Mouse (Mus musculus): ENCODE data around the gene Lgi1. TPM values are rescaled to one million over a fixed set of nuclear protein-coding genes. Genes with fewer than 3 reads are reported as not detected.

Gene Lgi1
- polyA plus RNA-seq, 1 experiment, result 0.28 TPM

GRCm38 (mm10) chr19:38315099-38315498 lies 50.8 kb downstream of the Lgi1 start:
- no peak for DNase-seq
- 87% methylated on average over 7 of the region's 7 CpGs for WGBS
- Histone ChIP-seq H3K27me3 (replicated peaks; ENCODE audit: control insufficient read depth, insufficient read depth, low read length) (peaks cover 1% of the 10 kb centered on the region; the same call in 1 of the 2 replicates), H3K27ac (ENCODE audit: insufficient read depth, low read depth, low read length) (no peak overlapping the region), H3K4me3 (ENCODE audit: insufficient read depth, low read depth, low read length) (no peak overlapping the region), H3K4me1 (ENCODE audit: control insufficient read depth, insufficient read depth, low read length) (no peaks in the 10 kb centered on the region), H3K36me3 (ENCODE audit: control insufficient read depth, insufficient read depth, low read length) (no peaks in the 10 kb centered on the region)
- TF ChIP-seq POLR2A (IDR thresholded peaks at IDR 0.05; ENCODE audit: low read depth, low read length), result no peak
- no peak for TF ChIP-seq CTCF (conservative IDR thresholded peaks at IDR 0.05; ENCODE audit: insufficient read depth, insufficient read length, low read depth, low read length)

GRCm38 (mm10) chr19:38316602-38317313 lies 52.4 kb downstream of the Lgi1 start:
- no peak for DNase-seq
- Histone ChIP-seq H3K27ac (ENCODE audit: insufficient read depth, low read depth, low read length) (no peak overlapping the region), H3K4me3 (ENCODE audit: insufficient read depth, low read depth, low read length) (no peak overlapping the region), H3K4me1 (ENCODE audit: control insufficient read depth, insufficient read depth, low read length) (no peaks in the 10 kb centered on the region), H3K36me3 (ENCODE audit: control insufficient read depth, insufficient read depth, low read length) (no peaks in the 10 kb centered on the region), H3K27me3 (replicated peaks; ENCODE audit: control insufficient read depth, insufficient read depth, low read length) (peaks cover 1% of the 10 kb centered on the region; the same call in 1 of the 2 replicates)
- TF ChIP-seq CTCF (conservative IDR thresholded peaks at IDR 0.05; ENCODE audit: insufficient read depth, insufficient read length, low read depth, low read length) (no peak), POLR2A (IDR thresholded peaks at IDR 0.05; ENCODE audit: low read depth, low read length) (no peak)
- WGBS, result 76% methylated on average over 6 of the region's 6 CpGs

GRCm38 (mm10) chr19:38318308-38318707 lies 54.0 kb downstream of the Lgi1 start:
- TF ChIP-seq POLR2A (IDR thresholded peaks at IDR 0.05; ENCODE audit: low read depth, low read length) (no peak), CTCF (conservative IDR thresholded peaks at IDR 0.05; ENCODE audit: insufficient read depth, insufficient read length, low read depth, low read length) (no peak)
- 93% methylated on average over 4 of the region's 4 CpGs for WGBS
- Histone ChIP-seq H3K27ac (ENCODE audit: insufficient read depth, low read depth, low read length) (no peak overlapping the region), H3K36me3 (ENCODE audit: control insufficient read depth, insufficient read depth, low read length) (no peaks in the 10 kb centered on the region), H3K4me3 (ENCODE audit: insufficient read depth, low read depth, low read length) (no peak overlapping the region), H3K27me3 (replicated peaks; ENCODE audit: control insufficient read depth, insufficient read depth, low read length) (peaks cover 1% of the 10 kb centered on the region), H3K4me1 (ENCODE audit: control insufficient read depth, insufficient read depth, low read length) (no peaks in the 10 kb centered on the region)
- no peak for DNase-seq

GRCm38 (mm10) chr19:38319168-38319567 lies 54.8 kb downstream of the Lgi1 start:
- Histone ChIP-seq H3K4me3 (ENCODE audit: insufficient read depth, low read depth, low read length) (no peak overlapping the region), H3K27me3 (replicated peaks; ENCODE audit: control insufficient read depth, insufficient read depth, low read length) (peaks cover 1% of the 10 kb centered on the region), H3K27ac (ENCODE audit: insufficient read depth, low read depth, low read length) (no peak overlapping the region), H3K36me3 (ENCODE audit: control insufficient read depth, insufficient read depth, low read length) (no peaks in the 10 kb centered on the region), H3K4me1 (ENCODE audit: control insufficient read depth, insufficient read depth, low read length) (no peaks in the 10 kb centered on the region)
- WGBS, result 85% methylated on average over 4 of the region's 4 CpGs
- no peak for TF ChIP-seq CTCF (conservative IDR thresholded peaks at IDR 0.05; ENCODE audit: insufficient read depth, insufficient read length, low read depth, low read length)
- TF ChIP-seq POLR2A (IDR thresholded peaks at IDR 0.05; ENCODE audit: low read depth, low read length), result no peak
- DNase-seq, result no peak

- no peak for TF ChIP-seq POLR2A (IDR thresholded peaks at IDR 0.05; ENCODE audit: low read depth, low read length)
- TF ChIP-seq CTCF (conservative IDR thresholded peaks at IDR 0.05; ENCODE audit: insufficient read depth, insufficient read length, low read depth, low read length), result no peak
- no peak overlapping the region for H3K4me3 ChIP-seq (ENCODE audit: insufficient read depth, low read depth, low read length)
- no peaks in the 10 kb centered on the region for H3K4me1 ChIP-seq (ENCODE audit: control insufficient read depth, insufficient read depth, low read length)
- 87% methylated on average over 5 of the region's 5 CpGs for WGBS
- DNase-seq, result no peak
- H3K36me3 ChIP-seq (ENCODE audit: control insufficient read depth, insufficient read depth, low read length), result no peaks in the 10 kb centered on the region
- peaks cover under 1% of the 10 kb centered on the region for H3K27me3 ChIP-seq (replicated peaks; ENCODE audit: control insufficient read depth, insufficient read depth, low read length)
- no peak overlapping the region for H3K27ac ChIP-seq (ENCODE audit: insufficient read depth, low read depth, low read length)
Observed at GRCm38 (mm10) chr19:38320651-38321188, 56.4 kb downstream of the Lgi1 start.

- no peak overlapping the region for H3K4me3 ChIP-seq (ENCODE audit: insufficient read depth, low read depth, low read length)
- peaks cover 5% of the 10 kb centered on the region; the same call in 1 of the 2 replicates for H3K27me3 ChIP-seq (replicated peaks; ENCODE audit: control insufficient read depth, insufficient read depth, low read length)
- TF ChIP-seq POLR2A (IDR thresholded peaks at IDR 0.05; ENCODE audit: low read depth, low read length) (no peak), CTCF (conservative IDR thresholded peaks at IDR 0.05; ENCODE audit: insufficient read depth, insufficient read length, low read depth, low read length) (no peak)
- H3K36me3 ChIP-seq (ENCODE audit: control insufficient read depth, insufficient read depth, low read length), result no peaks in the 10 kb centered on the region
- H3K4me1 ChIP-seq (ENCODE audit: control insufficient read depth, insufficient read depth, low read length), result no peaks in the 10 kb centered on the region
- no peak overlapping the region for H3K27ac ChIP-seq (ENCODE audit: insufficient read depth, low read depth, low read length)
- DNase-seq, result no peak
Observed at GRCm38 (mm10) chr19:38323726-38324125, 59.4 kb downstream of the Lgi1 start.
